Mouse (Mus musculus) heart, postnatal 0 days (tissue): ENCODE data around the gene Scin. TPM values are rescaled to one million over a fixed set of nuclear protein-coding genes. Genes with fewer than 3 reads are reported as not detected.
A peak's percentile ranks its signal among the peaks of the same experiment; 100 is the strongest.

Source experiments
- ATAC-seq: fragments of 200-750 bp; cut with Nextera tagmentation; 2 replicates; pipeline ENCODE4 v1.8.0; 2017; ENCODE audit warnings: low read depth, moderate number of reproducible peaks, moderate library complexity; ENCODE audit not compliant: insufficient read depth
- DNase-seq: peaks from one replicate; pipeline ENCODE4 v3.0.0-alpha.2; 2016; ENCODE audit warnings: low spot score
- H3K27ac ChIP-seq: fragments of 300-500 bp; sonication (generic); 2 replicates; pipeline ENCODE4 v1.5.1; 2014; ENCODE audit warnings: low read depth, mild to moderate bottlenecking
- H3K27me3 ChIP-seq: fragments of 300-500 bp; sonication (generic); 2 replicates; pipeline ENCODE4 v1.6.1; 2014; ENCODE audit warnings: low read length, mixed read lengths; ENCODE audit not compliant: control insufficient read depth, insufficient read depth
- H3K36me3 ChIP-seq: fragments of 300-500 bp; sonication (generic); replicated peaks from 2 replicates; pipeline ENCODE4 v1.6.1; 2014; ENCODE audit warnings: low read length, mixed read lengths; ENCODE audit not compliant: control insufficient read depth, insufficient read depth
- H3K4me1 ChIP-seq: fragments of 300-500 bp; sonication (generic); 2 replicates; pipeline ENCODE4 v1.6.1; 2014; ENCODE audit warnings: antibody characterized with exemption; ENCODE audit not compliant: control insufficient read depth, insufficient read depth
- H3K4me2 ChIP-seq: fragments of 300-500 bp; sonication (generic); 2 replicates; pipeline ENCODE4 v1.6.1; 2014; ENCODE audit warnings: low read depth, mild to moderate bottlenecking, low read length, moderate library complexity
- H3K4me3 ChIP-seq: fragments of 300-500 bp; sonication (generic); 2 replicates; pipeline ENCODE4 v1.5.1; 2014; ENCODE audit warnings: low read depth, low read length
- H3K9ac ChIP-seq: fragments of 300-500 bp; sonication (generic); replicated peaks from 2 replicates; pipeline ENCODE4 v1.6.1; 2014; ENCODE audit warnings: low read depth, low read length, mixed read lengths
- H3K9me3 ChIP-seq: fragments of 300-500 bp; sonication (generic); replicated peaks from 2 replicates; pipeline ENCODE4 v1.6.1; 2016; ENCODE audit warnings: low read length; ENCODE audit not compliant: control insufficient read depth
- CTCF ChIP-seq: IDR thresholded peaks from 2 replicates; pipeline ENCODE4 v1.5.1; 2016; ENCODE audit warnings: antibody characterized with exemption, control low read depth, low read depth
- EP300 ChIP-seq: IDR thresholded peaks from 2 replicates; pipeline ENCODE4 v1.6.1; 2016; ENCODE audit warnings: antibody characterized with exemption, low read depth
- WGBS: fragments of 180-500 bp; shearing (Covaris S2); extraction: QIAGEN DNeasy Blood & Tissue Kit; methylation state at CpG from one replicate; pipeline ENCODE4 v1.1.7; 2014; 5-methylcytosine and 5-hydroxymethylcytosine counted together
- polyA plus RNA-seq: library from polyadenylated mRNA; unstranded; fragments of >200 nt; fragmentation: Nextera tagmentation; extraction: Ambion mirVana; gene quantifications from 2 replicates; pipeline ENCODE4 v1.2.1, GENCODE M21; 2015
- total RNA-seq: library from RNA; depleted of rRNA; stranded (reverse); fragments of >200 nt; gene quantifications from 2 replicates; pipeline ENCODE4 v1.2.3, GENCODE M21; 2014; ENCODE audit warnings: low replicate concordance

The Scin gene
- total and polyA plus RNA-seq, 2 experiments from 2014 or later = 2.7 TPM

- no peak overlapping the region for H3K27ac ChIP-seq
- DNase-seq = no peak
- H3K36me3 ChIP-seq = no peaks in the 10 kb centered on the region
- H3K4me3 ChIP-seq = no peak overlapping the region
- peaks cover 9% of the 10 kb centered on the region; the same call in 1 of the 2 replicates for H3K4me1 ChIP-seq
- WGBS = 75% methylated on average over 3 of the region's 3 CpGs
- no peaks in the 10 kb centered on the region for H3K27me3 ChIP-seq
- H3K9me3 ChIP-seq = no peaks in the 10 kb centered on the region
- no peak overlapping the region for H3K9ac ChIP-seq
- no peak for ATAC-seq
- H3K4me2 ChIP-seq = no peak overlapping the region
- no peak for TF ChIP-seq CTCF
- TF ChIP-seq EP300 = no peak
Observed at GRCm38 (mm10) chr12:40023014-40023642, 110.9 kb downstream of the Scin start.

GRCm38 (mm10) chr12:40022344-40022743, 111.7 kb downstream of the Scin start:
- no peak for TF ChIP-seq CTCF
- Histone ChIP-seq H3K9me3 (no peaks in the 10 kb centered on the region), H3K27ac (no peak overlapping the region), H3K27me3 (no peaks in the 10 kb centered on the region), H3K4me2 (no peak overlapping the region), H3K36me3 (no peaks in the 10 kb centered on the region), H3K4me3 (no peak overlapping the region), H3K9ac (no peak overlapping the region), H3K4me1 (peaks cover 6% of the 10 kb centered on the region; the same call in 1 of the 2 replicates)
- no peak for ATAC-seq
- no peak for DNase-seq
- WGBS = 85% methylated on average over 3 of the region's 3 CpGs

GRCm38 (mm10) chr12:40017955-40018505, 116.0 kb downstream of the Scin start:
- TF ChIP-seq EP300 (no peak), CTCF (no peak)
- WGBS = 72% methylated on average over 6 of the region's 6 CpGs
- Histone ChIP-seq H3K9me3 (no peaks in the 10 kb centered on the region), H3K27me3 (no peaks in the 10 kb centered on the region), H3K4me2 (peak overlapping the region; percentile 36), H3K4me1 (peaks cover 9% of the 10 kb centered on the region), H3K27ac (no peak overlapping the region), H3K4me3 (no peak overlapping the region; the same call in 1 of the 2 replicates), H3K9ac (no peak overlapping the region), H3K36me3 (no peaks in the 10 kb centered on the region)
- no peak for ATAC-seq
- DNase-seq = no peak

- H3K9me3 ChIP-seq = no peaks in the 10 kb centered on the region
- DNase-seq (peak; percentile 87), ATAC-seq (peak; percentile 92)
- H3K27ac ChIP-seq = peak overlapping the region; percentile 88
- no peaks in the 10 kb centered on the region for H3K36me3 ChIP-seq
- H3K9ac ChIP-seq = peak overlapping the region; percentile 61
- peak overlapping the region; percentile 49 for H3K4me3 ChIP-seq
- TF ChIP-seq EP300 = peak; percentile 83; the same call in 1 of the 2 replicates
- TF ChIP-seq CTCF = no peak
- whole genome bisulfite sequencing = 5% methylated on average over 19 of the region's 19 CpGs
- H3K27me3 ChIP-seq = no peaks in the 10 kb centered on the region
- H3K4me1 ChIP-seq = peaks cover 9% of the 10 kb centered on the region
- H3K4me2 ChIP-seq = peak overlapping the region; percentile 61
Observed at GRCm38 (mm10) chr12:40016648-40017460, 117.2 kb downstream of the Scin start.

GRCm38 (mm10) chr12:40016068-40016467, 118.0 kb downstream of the Scin start:
- DNase-seq (no peak), ATAC-seq (no peak)
- TF ChIP-seq EP300 (no peak), CTCF (no peak)
- peaks cover 9% of the 10 kb centered on the region for H3K4me1 ChIP-seq
- no peaks in the 10 kb centered on the region for H3K36me3 ChIP-seq
- no peaks in the 10 kb centered on the region for H3K9me3 ChIP-seq
- H3K27ac ChIP-seq = peak overlapping the region; percentile 88
- 68% methylated on average over 9 of the region's 9 CpGs for WGBS
- 0 out of 2 replicates have a peak overlapping the region, but pooled peaks have one; percentile 61 for H3K9ac ChIP-seq
- peak overlapping the region; percentile 61 for H3K4me2 ChIP-seq
- H3K4me3 ChIP-seq = no peak overlapping the region
- no peaks in the 10 kb centered on the region for H3K27me3 ChIP-seq
